Mouse (Mus musculus) limb, embryonic 11.5 days (tissue): Measurements from ENCODE around the gene Gm21885. TPM values are rescaled to one million over a fixed set of nuclear protein-coding genes. Genes with fewer than 3 reads are reported as not detected.

Experiments
- ATAC-seq: fragments of 200-750 bp; cut with Nextera tagmentation; 2 replicates; pipeline ENCODE4 v1.8.0; 2017; ENCODE audit warnings: low read depth; ENCODE audit not compliant: insufficient number of reproducible peaks, low FRiP score, low TSS enrichment
- DNase-seq: peaks from one replicate; pipeline ENCODE4 v3.0.0-alpha.2; 2015; ENCODE audit warnings: low spot score
- H3K27ac ChIP-seq: fragments of 300-500 bp; sonication (generic); replicated peaks from 2 replicates; pipeline ENCODE4 v1.5.1; 2014; ENCODE audit warnings: low read depth, mild to moderate bottlenecking, low read length
- H3K27me3 ChIP-seq: fragments of 300-500 bp; sonication (generic); 2 replicates; pipeline ENCODE4 v1.6.1; 2014; ENCODE audit warnings: mild to moderate bottlenecking, low read length, mixed read lengths; ENCODE audit not compliant: control insufficient read depth, insufficient read depth
- H3K36me3 ChIP-seq: fragments of 300-500 bp; sonication (generic); 2 replicates; pipeline ENCODE4 v1.6.1; 2014; ENCODE audit warnings: mild to moderate bottlenecking, low read length, moderate library complexity, mixed read lengths; ENCODE audit not compliant: control insufficient read depth, insufficient read depth
- H3K4me1 ChIP-seq: fragments of 300-500 bp; sonication (generic); 2 replicates; pipeline ENCODE4 v1.6.1; 2014; ENCODE audit warnings: low read length, mixed read lengths; ENCODE audit not compliant: control insufficient read depth, insufficient read depth
- H3K4me2 ChIP-seq: fragments of 300-500 bp; sonication (generic); 2 replicates; pipeline ENCODE4 v1.6.1; 2014; ENCODE audit warnings: low read depth, mild to moderate bottlenecking, moderate library complexity; ENCODE audit not compliant: severe bottlenecking
- H3K4me3 ChIP-seq: fragments of 300-500 bp; sonication (generic); 2 replicates; pipeline ENCODE4 v1.5.1; 2014; ENCODE audit warnings: low read depth, low read length
- H3K9ac ChIP-seq: fragments of 300-500 bp; sonication (generic); 2 replicates; pipeline ENCODE4 v1.6.1; 2014; ENCODE audit warnings: mild to moderate bottlenecking, low read length
- H3K9me3 ChIP-seq: fragments of 300-500 bp; sonication (generic); 2 replicates; pipeline ENCODE4 v1.6.1; 2016; ENCODE audit warnings: low read length; ENCODE audit not compliant: control insufficient read depth
- WGBS: fragments of 180-500 bp; shearing (Covaris S2); extraction: QIAGEN DNeasy Blood & Tissue Kit; methylation state at CpG from one replicate; pipeline ENCODE4 v1.1.7; 2014; 5-methylcytosine and 5-hydroxymethylcytosine counted together
- polyA plus RNA-seq: library from polyadenylated mRNA; unstranded; fragments of >200 nt; fragmentation: Nextera tagmentation; extraction: Ambion mirVana; gene quantifications from 2 replicates; pipeline ENCODE4 v1.2.1, GENCODE M21; 2014

The Gm21885 gene
- polyA plus RNA-seq, 1 experiment from 2014 or later: 0.52 TPM

- no peaks in the 10 kb centered on the region; the same call in 1 of the 2 replicates for H3K36me3 ChIP-seq
- peak within 1 kb of the TSS; percentile 97 for H3K27ac ChIP-seq
- peak within 1 kb of the TSS; percentile 96 for H3K9ac ChIP-seq
- peak within 1 kb of the TSS; percentile 64 for H3K4me3 ChIP-seq
- DNase-seq (peak; percentile 94), ATAC-seq (peak; percentile 87)
- no peaks in the 10 kb centered on the region for H3K9me3 ChIP-seq
- H3K4me1 ChIP-seq: peaks cover 4% of the 10 kb centered on the region; the same call in 1 of the 2 replicates
- H3K27me3 ChIP-seq: no peaks in the 10 kb centered on the region
- WGBS: under 1% methylated on average over 76 of the region's 78 CpGs
- H3K4me2 ChIP-seq: peak within 1 kb of the TSS; percentile 58
Measured at GRCm38 (mm10) chr11:94327693-94328643, 46.3 kb downstream of the Gm21885 start, which contains the start of gene Ankrd40. Gene Ankrd40, plus strand, starts transcription at chr11:94328001.

GRCm38 (mm10) chr11:94328644-94329025, 47.0 kb downstream of the Gm21885 start:
- ATAC-seq (no peak), DNase-seq (no peak)
- H3K4me3 ChIP-seq: peak overlapping the region; percentile 64
- H3K4me2 ChIP-seq: peak overlapping the region; percentile 58
- no peaks in the 10 kb centered on the region; the same call in 1 of the 2 replicates for H3K36me3 ChIP-seq
- H3K9me3 ChIP-seq: no peaks in the 10 kb centered on the region
- peaks cover 4% of the 10 kb centered on the region; the same call in 1 of the 2 replicates for H3K4me1 ChIP-seq
- no peaks in the 10 kb centered on the region for H3K27me3 ChIP-seq
- under 1% methylated on average over 10 of the region's 10 CpGs for WGBS
- H3K9ac ChIP-seq: peak overlapping the region; percentile 96
- peak overlapping the region; percentile 97 for H3K27ac ChIP-seq

- H3K9ac ChIP-seq: no peak overlapping the region
- peaks cover under 1% of the 10 kb centered on the region for H3K36me3 ChIP-seq
- H3K27me3 ChIP-seq: no peaks in the 10 kb centered on the region
- H3K4me3 ChIP-seq: no peak overlapping the region
- H3K9me3 ChIP-seq: no peaks in the 10 kb centered on the region
- H3K4me1 ChIP-seq: peaks cover 4% of the 10 kb centered on the region; the same call in 1 of the 2 replicates
- H3K4me2 ChIP-seq: no peak overlapping the region
- 67% methylated on average over 4 of the region's 4 CpGs for WGBS
- no peak for ATAC-seq
- DNase-seq: peak; percentile 67
- H3K27ac ChIP-seq: no peak overlapping the region
Measured at GRCm38 (mm10) chr11:94329270-94329891, 47.7 kb downstream of the Gm21885 start.

GRCm38 (mm10) chr11:94330211-94330610, 48.5 kb downstream of the Gm21885 start:
- Histone ChIP-seq H3K4me1 (peaks cover 4% of the 10 kb centered on the region; the same call in 1 of the 2 replicates), H3K4me2 (no peak overlapping the region), H3K9me3 (no peaks in the 10 kb centered on the region), H3K27me3 (no peaks in the 10 kb centered on the region), H3K27ac (no peak overlapping the region), H3K4me3 (no peak overlapping the region), H3K36me3 (peaks cover 4% of the 10 kb centered on the region), H3K9ac (no peak overlapping the region)
- 93% methylated on average over 3 of the region's 3 CpGs for WGBS
- DNase-seq (no peak), ATAC-seq (no peak)

DNA sequence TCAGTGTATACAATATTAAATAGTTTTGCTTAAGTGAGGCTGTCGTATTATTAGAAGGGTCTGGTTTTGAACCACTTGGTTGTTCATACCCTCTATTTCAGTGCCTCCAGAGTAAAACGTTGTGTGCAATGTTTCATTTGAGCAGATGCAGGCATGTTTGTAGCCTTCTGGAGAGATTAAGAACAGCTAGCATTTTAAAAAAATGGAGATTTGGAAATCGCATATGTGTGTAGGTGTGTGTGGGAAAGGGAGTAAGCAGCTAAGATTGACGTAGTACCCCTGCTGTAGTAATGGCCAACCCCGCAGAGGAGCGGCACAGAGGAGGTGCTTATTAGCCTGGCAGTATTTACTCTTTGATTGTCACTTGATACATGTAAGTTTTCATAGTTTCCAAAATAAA, 51.1 kb downstream of the Gm21885 start:
- Histone ChIP-seq H3K4me3 (no peak overlapping the region), H3K9ac (no peak overlapping the region), H3K4me2 (no peak overlapping the region), H3K4me1 (no peaks in the 10 kb centered on the region; the same call in 1 of the 2 replicates), H3K27me3 (no peaks in the 10 kb centered on the region), H3K27ac (no peak overlapping the region), H3K9me3 (no peaks in the 10 kb centered on the region), H3K36me3 (peaks cover 6% of the 10 kb centered on the region)
- DNase-seq (no peak), ATAC-seq (no peak)
- WGBS: 90% methylated on average over 6 of the region's 6 CpGs

DNA sequence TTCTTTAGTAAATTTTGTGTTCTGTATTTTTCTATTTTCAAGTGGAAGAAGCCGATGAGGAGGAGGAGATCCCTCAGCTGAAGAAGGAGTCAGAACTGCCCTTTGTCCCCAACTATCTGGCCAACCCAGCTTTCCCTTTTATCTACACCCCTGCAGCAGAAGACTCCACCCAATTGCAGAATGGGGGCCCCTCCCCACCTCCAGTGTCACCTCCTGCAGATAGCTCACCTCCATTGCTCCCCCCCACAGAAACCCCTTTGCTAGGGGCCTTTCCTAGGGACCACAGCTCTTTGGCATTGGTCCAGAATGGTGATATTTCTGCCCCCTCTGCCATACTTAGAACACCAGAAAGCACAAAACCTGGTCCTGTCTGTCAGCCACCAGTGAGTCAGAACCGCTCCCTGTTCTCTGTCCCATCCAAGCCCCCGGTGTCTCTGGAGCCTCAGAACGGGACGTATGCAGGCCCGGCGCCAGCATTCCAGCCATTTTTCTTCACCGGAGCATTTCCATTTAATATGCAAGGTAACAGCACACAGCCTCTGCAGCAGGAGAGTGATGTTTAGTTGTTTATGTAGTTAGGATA, 52.8 kb downstream of the Gm21885 start:
- Histone ChIP-seq H3K4me3 (no peak overlapping the region), H3K4me1 (no peaks in the 10 kb centered on the region; the same call in 1 of the 2 replicates), H3K9me3 (no peaks in the 10 kb centered on the region), H3K36me3 (peaks cover 8% of the 10 kb centered on the region), H3K27ac (no peak overlapping the region), H3K9ac (no peak overlapping the region), H3K4me2 (no peak overlapping the region), H3K27me3 (no peaks in the 10 kb centered on the region)
- ATAC-seq (no peak), DNase-seq (no peak)
- WGBS: 94% methylated on average over 8 of the region's 8 CpGs

Other genes with a start within 250 kb of the Gm21885 start
- gene Tob1, start 70.4 kb upstream of the Gm21885 start, polyA plus RNA-seq: 28.9 and 31.8 TPM in 2 replicates
- gene Wfikkn2, start 35.9 kb upstream of the Gm21885 start, polyA plus RNA-seq: 5.3 and 8.0 TPM in 2 replicates
- gene Luc7l3, start 40.1 kb downstream of the Gm21885 start, polyA plus RNA-seq: 123 and 125 TPM in 2 replicates
- 24.1 and 25.8 TPM in 2 replicates for gene Ankrd40, start 46.1 kb downstream of the Gm21885 start, polyA plus RNA-seq
- gene Abcc3, start 111.1 kb downstream of the Gm21885 start, polyA plus RNA-seq: 0.55 and 0.88 TPM in 2 replicates
- 21.0 and 24.3 TPM in 2 replicates for gene Cacna1g, start 192.3 kb downstream of the Gm21885 start, polyA plus RNA-seq
- not detected in 2 replicates for gene Spata20, start 204.3 kb downstream of the Gm21885 start, polyA plus RNA-seq
- 2.8 and 3.1 TPM in 2 replicates for gene Epn3, start 218.1 kb downstream of the Gm21885 start, polyA plus RNA-seq
- 4.2 and 4.9 TPM in 2 replicates for gene Mycbpap, start 239.9 kb downstream of the Gm21885 start, polyA plus RNA-seq